Mouse (Mus musculus) neural tube, embryonic 14.5 days (tissue): Measurements from ENCODE around the gene Tmem40. TPM values are rescaled to one million over a fixed set of nuclear protein-coding genes. Genes with fewer than 3 reads are reported as not detected.

ENCODE experiments used
- ATAC-seq: fragments of 200-750 bp; cut with Nextera tagmentation; 2 replicates; pipeline ENCODE4 v1.8.0; 2017; ENCODE audit warnings: low read depth, mild to moderate bottlenecking, moderate TSS enrichment, moderate library complexity
- H3K27ac ChIP-seq: fragments of 300-500 bp; sonication (generic); 2 replicates; pipeline ENCODE4 v1.5.1; 2014; ENCODE audit warnings: low read depth, mild to moderate bottlenecking, control low read depth, low read length, moderate library complexity, mixed read lengths
- H3K27me3 ChIP-seq: fragments of 300-500 bp; sonication (generic); 2 replicates; pipeline ENCODE4 v1.6.1; 2014; ENCODE audit warnings: low read length; ENCODE audit not compliant: control insufficient read depth, insufficient read depth
- H3K36me3 ChIP-seq: fragments of 300-500 bp; sonication (generic); 2 replicates; pipeline ENCODE4 v1.6.1; 2014; ENCODE audit warnings: low read length, mixed read lengths; ENCODE audit not compliant: control insufficient read depth, insufficient read depth
- H3K4me1 ChIP-seq: fragments of 300-500 bp; sonication (generic); 2 replicates; pipeline ENCODE4 v1.6.1; 2014; ENCODE audit warnings: low read length; ENCODE audit not compliant: control insufficient read depth, insufficient read depth
- H3K4me2 ChIP-seq: fragments of 300-500 bp; sonication (generic); 2 replicates; pipeline ENCODE4 v1.6.1; 2014; ENCODE audit warnings: mild to moderate bottlenecking, low read depth, low read length, control low read depth
- H3K4me3 ChIP-seq: fragments of 300-500 bp; sonication (generic); 2 replicates; pipeline ENCODE4 v1.5.1; 2014; ENCODE audit warnings: low read depth, low read length, control low read depth, mixed read lengths
- H3K9ac ChIP-seq: fragments of 300-500 bp; sonication (generic); replicated peaks from 2 replicates; pipeline ENCODE4 v1.6.1; 2014; ENCODE audit warnings: low read depth, mild to moderate bottlenecking, control low read depth, low read length, mixed read lengths
- H3K9me3 ChIP-seq: fragments of 300-500 bp; sonication (generic); 2 replicates; pipeline ENCODE4 v1.6.1; 2016; ENCODE audit warnings: low read length; ENCODE audit not compliant: control insufficient read depth
- WGBS: fragments of 180-500 bp; shearing (Covaris S2); extraction: QIAGEN DNeasy Blood & Tissue Kit; methylation state at CpG from one replicate; pipeline ENCODE4 v1.1.7; 2014; 5-methylcytosine and 5-hydroxymethylcytosine counted together
- polyA plus RNA-seq: library from polyadenylated mRNA; unstranded; fragments of >200 nt; fragmentation: Nextera tagmentation; extraction: Ambion mirVana; gene quantifications from 2 replicates; pipeline ENCODE4 v1.2.1, GENCODE M21; 2014

The Tmem40 gene
- polyA plus RNA-seq, 1 experiment from 2014 or later: 1.2 TPM

- Histone ChIP-seq H3K9me3 (no peaks in the 10 kb centered on the region; the same call in 1 of the 2 replicates), H3K9ac (no peak overlapping the region), H3K27ac (no peak overlapping the region), H3K36me3 (no peaks in the 10 kb centered on the region), H3K4me3 (no peak overlapping the region), H3K4me1 (no peaks in the 10 kb centered on the region), H3K4me2 (no peak overlapping the region), H3K27me3 (no peaks in the 10 kb centered on the region)
- ATAC-seq: no peak
- WGBS: 76% methylated on average over 1 of the region's 1 CpGs
These were observed 35.1 kb downstream of the Tmem40 start for GRCm38 (mm10) chr6:115727108-115727507.

GRCm38 (mm10) chr6:115722246-115722645 is 40.0 kb downstream of the Tmem40 start:
- Histone ChIP-seq H3K4me2 (no peak overlapping the region), H3K4me1 (0 out of 2 replicates have a peak, but pooled peaks cover under 1% of the 10 kb centered on the region), H3K4me3 (no peak overlapping the region), H3K27ac (no peak overlapping the region), H3K9ac (no peak overlapping the region), H3K9me3 (no peaks in the 10 kb centered on the region; the same call in 1 of the 2 replicates), H3K36me3 (no peaks in the 10 kb centered on the region), H3K27me3 (no peaks in the 10 kb centered on the region)
- ATAC-seq: no peak
- 89% methylated on average over 5 of the region's 5 CpGs for WGBS

DNA sequence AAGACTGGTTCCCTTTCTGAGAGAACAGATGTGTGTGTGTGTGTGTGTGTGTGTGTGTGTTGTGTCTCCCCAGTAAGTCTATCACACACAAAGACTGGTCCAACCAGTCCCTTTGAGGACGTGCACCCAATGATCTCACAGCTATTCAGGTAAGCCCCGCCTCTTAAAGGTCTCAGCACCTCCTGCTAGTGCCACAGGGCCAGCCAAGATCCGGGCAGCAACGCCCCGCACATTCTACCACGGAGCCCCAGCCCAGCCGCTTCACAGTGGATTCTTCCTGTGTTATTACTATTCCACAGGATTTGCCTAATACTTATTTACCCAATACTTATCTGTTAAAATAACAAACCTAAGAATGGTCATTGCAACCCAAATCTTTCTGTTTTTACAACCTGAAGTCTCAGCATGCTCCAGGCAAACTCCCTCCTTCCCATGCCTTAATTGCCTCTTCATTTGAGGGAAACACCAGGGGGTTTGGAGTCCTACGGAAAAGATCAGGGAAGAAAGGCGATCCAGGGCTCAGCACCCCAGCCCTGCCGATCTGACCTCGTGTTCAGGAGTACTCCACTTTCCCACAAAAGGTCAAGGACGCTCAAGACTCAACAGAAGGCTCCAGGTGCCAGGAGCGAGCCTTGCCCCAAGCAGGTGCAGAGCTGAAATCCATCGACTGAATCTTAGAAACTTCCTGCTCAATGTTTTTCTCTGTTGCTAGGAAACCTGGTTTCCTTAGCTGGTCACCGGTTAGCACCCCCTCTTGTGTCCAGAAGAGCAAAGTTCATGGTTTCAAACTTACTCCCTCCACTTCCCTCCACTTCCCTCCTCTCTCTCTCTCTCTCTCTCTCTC is 44.3 kb downstream of the Tmem40 start:
- no peaks in the 10 kb centered on the region for H3K9me3 ChIP-seq
- no peak overlapping the region for H3K27ac ChIP-seq
- no peaks in the 10 kb centered on the region for H3K27me3 ChIP-seq
- H3K9ac ChIP-seq: no peak overlapping the region
- no peaks in the 10 kb centered on the region for H3K36me3 ChIP-seq
- ATAC-seq: peak; percentile 95
- WGBS: under 1% methylated on average over 15 of the region's 15 CpGs
- peak overlapping the region; percentile 45 for H3K4me2 ChIP-seq
- peak overlapping the region; percentile 16 for H3K4me3 ChIP-seq
- 0 out of 2 replicates have a peak, but pooled peaks cover 6% of the 10 kb centered on the region for H3K4me1 ChIP-seq

DNA sequence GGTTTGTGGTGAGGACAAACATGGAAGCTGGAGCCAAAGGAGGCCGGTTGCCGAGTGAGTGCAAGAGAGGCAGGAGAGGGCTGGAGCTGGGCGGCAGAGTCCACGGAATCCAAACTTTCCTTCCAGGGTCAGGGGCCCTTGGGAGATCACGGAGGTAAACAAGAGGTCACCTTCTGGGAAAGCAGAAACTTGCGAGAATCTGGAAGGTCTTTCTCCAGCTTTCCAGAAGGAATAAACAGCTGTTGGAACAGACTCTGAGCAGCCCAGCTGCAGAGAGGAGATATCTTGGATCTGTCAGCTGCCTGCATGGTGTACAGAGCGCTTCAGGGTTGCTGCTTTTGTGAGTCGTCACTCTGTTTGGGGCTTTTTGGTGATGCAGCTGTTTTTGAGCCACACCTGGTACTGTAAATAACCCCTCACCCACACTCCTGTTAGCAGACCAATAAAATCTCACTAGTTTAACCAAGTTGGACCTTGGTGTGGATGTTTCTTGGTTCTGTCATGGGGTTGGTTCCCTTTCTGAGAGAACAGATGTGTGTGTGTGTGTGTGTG is 45.0 kb downstream of the Tmem40 start:
- Histone ChIP-seq H3K4me1 (0 out of 2 replicates have a peak, but pooled peaks cover 6% of the 10 kb centered on the region), H3K4me3 (no peak overlapping the region), H3K9me3 (no peaks in the 10 kb centered on the region), H3K27me3 (no peaks in the 10 kb centered on the region), H3K36me3 (no peaks in the 10 kb centered on the region), H3K27ac (peak overlapping the region; percentile 10; the same call in 1 of the 2 replicates), H3K9ac (no peak overlapping the region), H3K4me2 (peak overlapping the region; percentile 45)
- ATAC-seq: peak; percentile 60; the same call in 1 of the 2 replicates
- 12% methylated on average over 8 of the region's 8 CpGs for WGBS

DNA sequence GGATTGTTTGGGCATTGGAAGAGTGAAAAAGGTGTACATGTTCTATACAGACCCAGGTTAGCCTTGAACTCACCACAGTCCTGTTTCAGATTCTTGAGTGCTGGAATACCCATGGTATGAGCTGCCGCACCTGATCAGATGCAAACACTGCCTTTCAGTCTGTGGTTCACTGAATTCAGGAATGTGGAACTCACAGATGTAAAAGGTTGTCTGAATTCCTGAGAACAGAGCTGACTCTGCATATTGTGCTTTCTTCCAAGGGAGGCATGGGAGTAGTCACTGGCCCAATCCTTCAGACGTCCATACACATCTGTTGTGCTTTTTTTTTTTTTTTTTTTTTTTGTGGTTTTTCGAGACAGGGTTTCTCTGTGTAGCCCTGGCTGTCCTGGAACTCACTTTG is 50.9 kb downstream of the Tmem40 start:
- Histone ChIP-seq H3K27me3 (no peaks in the 10 kb centered on the region), H3K27ac (no peak overlapping the region), H3K9me3 (no peaks in the 10 kb centered on the region), H3K9ac (no peak overlapping the region), H3K4me3 (no peak overlapping the region), H3K4me2 (no peak overlapping the region), H3K4me1 (no peaks in the 10 kb centered on the region), H3K36me3 (no peaks in the 10 kb centered on the region)
- WGBS: 81% methylated on average over 2 of the region's 3 CpGs
- no peak for ATAC-seq

- Histone ChIP-seq H3K4me1 (no peaks in the 10 kb centered on the region), H3K27ac (no peak overlapping the region), H3K27me3 (no peaks in the 10 kb centered on the region), H3K9me3 (no peaks in the 10 kb centered on the region), H3K9ac (no peak overlapping the region), H3K4me2 (no peak overlapping the region), H3K36me3 (no peaks in the 10 kb centered on the region), H3K4me3 (no peak overlapping the region)
- WGBS: 72% methylated on average over 5 of the region's 5 CpGs
- ATAC-seq: no peak
These were observed 59.3 kb downstream of the Tmem40 start for GRCm38 (mm10) chr6:115702901-115703300.

DNA sequence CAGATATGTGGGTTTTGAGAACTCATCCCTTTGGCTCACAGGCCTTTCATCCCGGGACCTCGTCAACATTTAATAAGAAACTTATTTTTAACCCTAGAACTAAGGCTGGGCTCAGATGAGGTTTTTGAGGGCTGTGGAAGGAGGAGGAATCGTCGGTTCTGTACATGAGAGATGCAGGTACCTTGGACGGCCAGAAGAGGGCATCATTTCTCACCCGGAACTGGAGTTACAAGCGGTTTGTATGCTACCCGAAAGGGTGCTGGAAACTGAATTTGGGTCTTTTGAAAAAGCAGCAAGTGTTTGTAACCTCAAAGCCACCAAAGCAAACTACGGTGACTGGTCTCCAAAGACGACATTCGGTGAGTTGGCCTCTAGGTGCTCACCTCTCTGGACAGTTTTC is 60.9 kb downstream of the Tmem40 start:
- Histone ChIP-seq H3K4me1 (no peaks in the 10 kb centered on the region), H3K9ac (no peak overlapping the region), H3K27ac (no peak overlapping the region), H3K4me3 (no peak overlapping the region), H3K36me3 (no peaks in the 10 kb centered on the region), H3K9me3 (no peaks in the 10 kb centered on the region), H3K27me3 (no peaks in the 10 kb centered on the region), H3K4me2 (no peak overlapping the region)
- ATAC-seq: no peak
- WGBS: 52% methylated on average over 11 of the region's 11 CpGs

DNA sequence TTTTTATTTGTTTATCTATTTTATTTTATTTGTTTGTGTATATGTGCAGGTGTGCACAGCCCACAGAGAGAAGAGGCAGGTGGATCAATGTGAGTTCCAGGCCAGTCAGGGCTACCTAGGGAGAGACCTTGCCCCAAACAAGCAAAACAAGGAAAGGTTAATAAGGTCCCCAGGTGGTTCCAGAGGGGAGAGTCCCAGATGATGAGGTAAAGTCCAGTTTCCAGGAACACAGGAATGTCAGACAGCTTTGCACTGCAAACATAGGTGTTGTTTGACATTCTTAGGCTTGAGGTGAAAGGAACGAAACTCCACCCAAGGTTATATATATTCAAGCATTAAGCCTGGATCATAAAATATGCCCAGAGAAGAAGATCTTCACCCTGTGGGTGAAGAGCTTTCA is 61.4 kb downstream of the Tmem40 start:
- 93% methylated on average over 1 of the region's 1 CpGs for WGBS
- no peaks in the 10 kb centered on the region for H3K36me3 ChIP-seq
- no peak for ATAC-seq

DNA sequence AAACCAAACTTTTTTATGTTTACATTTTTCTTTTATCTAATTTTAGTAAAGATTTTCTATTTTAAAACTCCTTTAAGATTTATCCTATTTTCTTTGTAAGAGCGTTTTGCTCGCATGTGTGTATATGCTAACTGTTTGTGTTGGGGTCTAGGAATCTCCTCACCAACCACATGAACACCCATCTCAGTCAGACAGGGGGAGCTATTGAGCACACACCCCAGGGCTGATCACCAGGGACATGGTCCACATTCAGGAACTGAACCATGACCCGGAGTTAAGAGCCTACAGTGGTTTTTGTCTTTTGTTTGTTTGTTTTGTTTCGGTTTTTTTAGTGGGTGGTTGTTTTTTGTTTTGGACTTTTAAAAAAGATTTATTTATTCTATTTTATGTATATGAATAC is 63.5 kb downstream of the Tmem40 start:
- Histone ChIP-seq H3K27ac (no peak overlapping the region), H3K4me2 (no peak overlapping the region), H3K4me1 (no peaks in the 10 kb centered on the region), H3K27me3 (no peaks in the 10 kb centered on the region), H3K4me3 (no peak overlapping the region), H3K36me3 (no peaks in the 10 kb centered on the region), H3K9me3 (no peaks in the 10 kb centered on the region), H3K9ac (no peak overlapping the region)
- ATAC-seq: no peak
- WGBS: 89% methylated on average over 4 of the region's 4 CpGs

More for the DNA sequence above, 61.4 kb downstream of the Tmem40 start:
- H3K9me3 ChIP-seq: no peaks in the 10 kb centered on the region
- H3K9ac ChIP-seq: no peak overlapping the region
- H3K4me3 ChIP-seq: no peak overlapping the region
- H3K4me1 ChIP-seq: no peaks in the 10 kb centered on the region
- no peak overlapping the region for H3K27ac ChIP-seq
- H3K27me3 ChIP-seq: no peaks in the 10 kb centered on the region
- H3K4me2 ChIP-seq: no peak overlapping the region
